Mouse (Mus musculus) CH12.LX (cell line): Measurements from ENCODE around the gene Phgdh.

Experiments
- CHD1 ChIP-seq: IDR thresholded peaks from 2 replicates; pipeline ENCODE4 v1.6.1; 2012; ENCODE audit warnings: low read depth, low read length, improper control_type of control experiment, inconsistent platforms
- CTCF ChIP-seq, 2 experiments: IDR thresholded peaks in 1 of 2; conservative IDR thresholded peaks in 1 of 2; 2 replicates each; pipeline ENCODE4 v1.5.1; 2011 to 2012; ENCODE audit warnings: low read depth in 2 of 2, low read length in 2 of 2, improper control_type of control experiment in 1 of 2, inconsistent platforms in 1 of 2, mild to moderate bottlenecking in 1 of 2, moderate library complexity in 1 of 2
- E2F4 ChIP-seq: IDR thresholded peaks from 2 replicates; pipeline ENCODE4 v1.6.1; 2011; ENCODE audit warnings: low read depth, low read length, improper control_type of control experiment; ENCODE audit not compliant: insufficient replicate concordance
- HCFC1 ChIP-seq: IDR thresholded peaks from 2 replicates; pipeline ENCODE4 v1.6.1; 2012; ENCODE audit warnings: low read depth, mild to moderate bottlenecking, inconsistent platforms, low read length, improper control_type of control experiment
- JUN ChIP-seq: IDR thresholded peaks from 2 replicates; pipeline ENCODE4 v1.6.1; 2011; ENCODE audit warnings: low read depth, mild to moderate bottlenecking, low read length, improper control_type of control experiment, moderate library complexity; ENCODE audit not compliant: insufficient read depth
- MYC ChIP-seq: IDR thresholded peaks from 2 replicates; pipeline ENCODE4 v1.6.1; 2011; ENCODE audit warnings: low read depth, mild to moderate bottlenecking, improper control_type of control experiment, low read length
- TCF12 ChIP-seq: IDR thresholded peaks from 2 replicates; pipeline ENCODE4 v1.6.1; 2014; ENCODE audit warnings: low read depth, mild to moderate bottlenecking, inconsistent platforms, low read length, improper control_type of control experiment

GRCm38 (mm10) chr3:98340818-98341594 is 1.2 kb upstream of the Phgdh start:
- no peak for TF ChIP-seq CTCF (conservative IDR thresholded peaks at IDR 0.05 in 1 of 2, IDR thresholded peaks at IDR 0.05 in 1 of 2; ENCODE audit: low read depth in 2 of 2, low read length in 2 of 2)
- TF ChIP-seq JUN = no peak
- no peak for TF ChIP-seq TCF12
- no peak for TF ChIP-seq E2F4
- no peak for TF ChIP-seq CHD1
- TF ChIP-seq HCFC1 = no peak
- TF ChIP-seq MYC = no peak
